Comparison of ENCODE assay signal across 24 mouse cellular contexts in genomic region chr6:82088133-82088532, GRCm38 (mm10). TPM values are rescaled to one million over a fixed set of nuclear protein-coding genes. Genes with fewer than 3 reads are reported as not detected.
DNase-seq lines count a peak whose midpoint lies in the region; ATAC-seq and TF ChIP-seq lines count a peak whose summit lies in the region.
"Had no signal": no experiment of that assay in that cellular context is flagged by ENCODE, and none has a peak within 500 bp of the region (broad histone marks: within the 10 kb centered on the region; RNA-seq: fewer than 3 reads in every experiment).

No protein-coding gene starts in this region.

- no peak overlapping the region for H3K4me2 ChIP-seq in liver, embryonic 11.5 days
- H3K4me2 ChIP-seq in liver, postnatal 0 days (ENCODE audit: low read depth, low read length) = no peak overlapping the region
- H3K4me2 ChIP-seq: embryonic facial prominence, embryonic 15.5 days; forebrain, embryonic 15.5 days; heart, embryonic 13.5 days; hindbrain, embryonic 12.5 days; midbrain, embryonic 11.5 days had no signal

- TF ChIP-seq CTCF in liver, postnatal 0 days (IDR thresholded peaks at IDR 0.05; ENCODE audit: low read depth) = no peak

- H3K27me3 ChIP-seq in liver, embryonic 11.5 days (replicated peaks; ENCODE audit: control insufficient read depth, insufficient read depth, low read length) = peaks cover 4% of the 10 kb centered on the region
- H3K27me3 ChIP-seq in liver, postnatal 0 days (ENCODE audit: insufficient read depth, low read length) = no peaks in the 10 kb centered on the region

- TF ChIP-seq EP300 in liver, postnatal 0 days (IDR thresholded peaks at IDR 0.05; ENCODE audit: low read depth) = peak; percentile 81; the same call in 1 of the 2 replicates

- peaks cover 3% of the 10 kb centered on the region; the same call in 1 of the 2 replicates for H3K9me3 ChIP-seq in liver, embryonic 11.5 days (ENCODE audit: control insufficient read depth, low read length)
- H3K9me3 ChIP-seq in liver, postnatal 0 days (ENCODE audit: low read length) = no peaks in the 10 kb centered on the region; the same call in 1 of the 2 replicates
- H3K9me3 ChIP-seq: embryonic facial prominence, embryonic 15.5 days; forebrain, embryonic 15.5 days; heart, embryonic 13.5 days had no signal

- H3K9ac ChIP-seq in liver, embryonic 11.5 days (ENCODE audit: low read depth, low read length) = no peak overlapping the region
- no peak overlapping the region; the same call in 1 of the 2 replicates for H3K9ac ChIP-seq in liver, postnatal 0 days (replicated peaks)
- H3K9ac ChIP-seq: embryonic facial prominence, embryonic 15.5 days; forebrain, embryonic 15.5 days; heart, embryonic 13.5 days; hindbrain, embryonic 12.5 days had no signal

- H3K27ac ChIP-seq in liver, embryonic 11.5 days (ENCODE audit: low read depth, low read length) = no peak overlapping the region
- peak overlapping the region; percentile 80 for H3K27ac ChIP-seq in liver, postnatal 0 days (ENCODE audit: low read depth)
- H3K27ac ChIP-seq: embryonic facial prominence, embryonic 15.5 days; forebrain, embryonic 15.5 days; heart, embryonic 13.5 days; hindbrain, embryonic 12.5 days; kidney, postnatal 0 days; left cerebral cortex, adult 2 months had no signal

- WGBS in liver, embryonic 11.5 days = 79% methylated on average over 4 of the region's 4 CpGs
- WGBS in liver, postnatal 0 days (ENCODE audit: insufficient replicate concordance) = 62% methylated on average over 4 of the region's 4 CpGs

- no peaks in the 10 kb centered on the region for H3K36me3 ChIP-seq in liver, embryonic 11.5 days (ENCODE audit: control insufficient read depth, insufficient read depth, low read length)
- peaks cover 8% of the 10 kb centered on the region; the same call in 1 of the 2 replicates for H3K36me3 ChIP-seq in liver, postnatal 0 days (replicated peaks; ENCODE audit: insufficient read depth, low read length)
- H3K36me3 ChIP-seq: embryonic facial prominence, embryonic 15.5 days; forebrain, embryonic 15.5 days; heart, embryonic 13.5 days; hindbrain, embryonic 12.5 days had no signal

- no peak overlapping the region for H3K4me3 ChIP-seq in liver, embryonic 11.5 days (ENCODE audit: low read depth, low read length)
- H3K4me3 ChIP-seq in liver, postnatal 0 days (ENCODE audit: low read depth, low read length) = no peak overlapping the region
- H3K4me3 ChIP-seq: embryonic facial prominence, embryonic 15.5 days; forebrain, embryonic 15.5 days; heart, embryonic 13.5 days; hindbrain, embryonic 12.5 days; left cerebral cortex, adult 2 months had no signal

- peak; percentile 40; the same call in 1 of the 2 replicates for ATAC-seq in liver, embryonic 11.5 days (replicated peaks; ENCODE audit: low FRiP score)
- ATAC-seq in liver, postnatal 0 days = peak; percentile 87
- ATAC-seq: forebrain, embryonic 15.5 days had no signal

- H3K4me1 ChIP-seq in liver, embryonic 11.5 days (replicated peaks; ENCODE audit: control insufficient read depth, insufficient read depth, low read length) = no peaks in the 10 kb centered on the region
- peaks cover 7% of the 10 kb centered on the region for H3K4me1 ChIP-seq in liver, postnatal 0 days (ENCODE audit: insufficient read depth)
- H3K4me1 ChIP-seq: embryonic facial prominence, embryonic 15.5 days had no signal

- DNase-seq in cerebellum, postnatal 14 days = peak; percentile 11 to 17
- DNase-seq in cerebellum, adult 18-20 months = no peak
- peak; percentile 32 for DNase-seq in liver
- DNase-seq in liver, embryonic 11.5 days (ENCODE audit: low spot score) = no peak
- peak; percentile 75 for DNase-seq in liver, postnatal 0 days
- DNase-seq in right cerebral cortex, postnatal 25 days = no peak
- DNase-seq in embryo, embryonic 10 days (ENCODE audit: low spot score) = no peak
- DNase-seq: cerebellum, adult 11 months; cerebellum, postnatal 36 days; gastrocnemius, postnatal 10 days; heart, adult 18-20 months; heart, postnatal 14 days; kidney, adult 2 months; lung, adult 2 months; lung, postnatal 14 days; spleen, adult 18-20 months; thymus, postnatal 14 days had no signal

RNA-seq across cellular contexts. Expression of gene Eva1a, which starts 47.3 kb away (rescaled TPM):
- 4.2 and 4.6 TPM in 2 replicates for polyA plus RNA-seq in liver, embryonic 11.5 days (2014; fragmentation: Nextera tagmentation; extraction: Ambion mirVana)
- polyA plus RNA-seq in liver, postnatal 0 days (2015; fragmentation: Nextera tagmentation; extraction: Ambion mirVana) = 40.0 and 46.7 TPM in 2 replicates

Comparison
In these comparisons a context has a peak if more than half of its experiments do, and no peak if none do; other contexts are left out.
1. DNase-seq: peak in cerebellum, postnatal 14 days (2 of 2), liver (single experiment) and liver, postnatal 0 days (single experiment); none in cerebellum, adult 18-20 months (0 of 2), liver, embryonic 11.5 days (single experiment), right cerebral cortex, postnatal 25 days (single experiment) and embryo, embryonic 10 days (single experiment).